Mouse (Mus musculus) ovary, postnatal 10 days (tissue): Measurements from ENCODE around the gene Prss58.

ENCODE experiments used
- DNase-seq: peaks from one replicate; pipeline ENCODE4 v3.0.0; 2022; ENCODE audit warnings: low spot score

The Prss58 gene

DNA sequence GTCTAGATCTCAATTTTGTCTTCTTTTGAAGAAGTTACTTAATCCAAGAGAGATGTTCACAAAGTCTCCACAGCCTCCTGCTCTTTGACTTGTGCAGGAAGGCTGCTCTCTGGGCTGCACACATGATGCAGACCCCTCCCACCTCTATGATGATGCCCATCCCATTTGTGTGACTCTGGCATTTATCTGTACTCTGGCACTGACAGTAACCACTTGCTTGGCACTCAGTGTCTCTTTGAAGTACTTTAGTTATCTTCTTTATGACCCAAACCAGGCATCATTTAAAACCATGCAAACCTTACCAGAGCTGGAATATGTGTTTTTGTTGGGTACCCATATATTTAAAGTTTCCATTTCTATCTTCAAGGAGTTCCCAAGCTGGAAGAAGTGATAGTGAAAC is at the start of gene Prss58:
Gene Prss58 (minus strand): TSS at position 101 of the 400 bp plus-strand sequence.
- no peak for DNase-seq

DNA sequence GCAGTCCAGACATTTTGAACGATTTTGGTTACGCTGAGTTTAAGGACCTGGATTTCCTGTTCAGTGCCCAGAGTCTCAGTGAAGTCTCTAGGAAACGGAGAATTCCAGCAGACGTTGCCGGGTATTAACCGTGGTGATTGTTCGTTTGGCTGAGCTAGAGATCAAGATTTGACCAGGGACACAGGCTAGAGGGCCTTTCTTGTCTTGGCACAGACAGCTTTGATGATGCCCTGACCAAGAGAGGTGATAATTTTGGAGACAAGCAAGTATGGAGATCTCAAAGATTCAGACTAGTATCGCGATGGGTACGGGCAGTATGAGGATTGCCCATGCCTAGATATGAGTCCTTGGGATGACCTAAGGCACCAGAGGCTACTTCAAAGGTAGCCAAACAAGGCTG is 40.3 kb upstream of the Prss58 start, which contains the start of gene 1700074P13Rik:
Gene 1700074P13Rik (minus strand): TSS at position 101 of the 400 bp plus-strand sequence.
- DNase-seq, result no peak

DNA sequence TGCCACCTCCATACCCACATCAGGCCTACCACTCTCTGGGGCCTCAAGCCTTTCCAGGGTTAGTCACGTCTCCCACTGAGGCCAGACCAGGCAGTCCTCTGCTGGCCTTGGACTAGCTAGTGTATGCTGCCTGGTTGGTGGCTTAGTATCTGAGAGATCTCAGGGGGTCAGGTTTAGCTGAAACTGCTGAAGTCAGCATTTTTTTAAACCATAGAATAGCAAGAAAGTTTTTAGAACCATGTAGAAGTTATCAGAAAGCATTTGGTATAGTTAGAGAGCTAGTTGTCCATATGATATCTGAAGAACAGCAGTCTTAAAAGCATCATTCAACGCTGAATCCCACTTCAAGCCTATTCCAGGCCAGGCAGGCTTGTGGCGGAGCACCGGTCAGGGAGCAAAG is 19.8 kb upstream of the Prss58 start:
- no peak for DNase-seq

DNA sequence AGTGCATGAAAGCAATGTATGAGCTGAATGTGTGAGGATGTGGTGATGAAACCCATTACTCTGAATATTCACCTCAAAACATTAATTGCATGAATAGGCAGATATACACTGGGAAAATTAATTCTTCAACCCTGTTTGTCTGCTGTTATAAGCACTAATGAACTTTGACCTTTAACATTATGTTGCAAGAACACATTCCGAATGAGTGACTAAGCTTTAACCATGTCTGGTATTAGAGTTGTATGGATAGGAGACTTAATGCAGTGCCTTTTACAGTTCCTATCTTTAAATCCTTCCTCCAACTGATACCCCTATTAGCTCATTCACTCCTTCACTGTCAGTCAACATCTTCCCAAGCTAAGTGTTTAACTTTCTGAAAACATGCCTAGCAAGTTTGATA is 5.5 kb downstream of the Prss58 start:
- DNase-seq, result no peak

DNA sequence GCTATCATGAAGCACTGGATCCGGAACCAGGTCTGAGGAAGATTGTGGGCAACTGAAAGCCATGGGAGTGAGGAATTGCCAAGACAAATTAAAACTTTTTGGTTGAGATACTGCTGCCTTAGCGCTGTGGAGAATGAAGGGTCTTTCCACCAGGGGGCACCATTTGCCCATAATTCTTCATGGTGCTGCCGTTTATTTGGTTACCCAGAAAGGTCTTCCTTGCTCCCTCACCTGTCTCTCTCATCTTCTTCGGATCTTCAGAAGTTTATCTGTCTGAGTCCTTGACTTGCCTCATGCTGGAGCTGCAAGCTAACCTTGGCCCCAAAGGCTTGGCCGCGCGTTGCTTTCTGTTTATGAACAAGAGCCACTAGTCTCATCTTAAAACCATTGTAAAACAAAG is 6.6 kb downstream of the Prss58 start:
- DNase-seq, result no peak

DNA sequence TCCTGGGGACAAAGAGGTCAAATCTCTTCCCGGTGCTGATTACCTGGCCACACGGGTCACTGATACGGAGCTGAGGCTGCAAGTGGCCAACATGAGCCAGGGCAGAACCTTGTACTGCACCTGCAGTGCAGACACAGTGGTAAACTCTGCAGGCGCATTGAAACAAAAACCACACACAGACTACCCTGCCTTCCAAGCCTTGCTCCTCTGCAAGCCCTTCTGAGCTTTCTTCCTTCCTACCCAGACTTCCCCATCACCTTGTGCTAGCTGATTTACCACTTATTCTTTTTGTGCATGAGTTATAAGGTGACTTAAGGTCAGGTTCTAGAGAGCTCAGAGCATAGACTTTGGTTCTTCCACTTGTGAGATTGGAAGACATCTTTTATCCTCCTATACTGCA is 8.4 kb downstream of the Prss58 start:
- DNase-seq, result no peak

DNA sequence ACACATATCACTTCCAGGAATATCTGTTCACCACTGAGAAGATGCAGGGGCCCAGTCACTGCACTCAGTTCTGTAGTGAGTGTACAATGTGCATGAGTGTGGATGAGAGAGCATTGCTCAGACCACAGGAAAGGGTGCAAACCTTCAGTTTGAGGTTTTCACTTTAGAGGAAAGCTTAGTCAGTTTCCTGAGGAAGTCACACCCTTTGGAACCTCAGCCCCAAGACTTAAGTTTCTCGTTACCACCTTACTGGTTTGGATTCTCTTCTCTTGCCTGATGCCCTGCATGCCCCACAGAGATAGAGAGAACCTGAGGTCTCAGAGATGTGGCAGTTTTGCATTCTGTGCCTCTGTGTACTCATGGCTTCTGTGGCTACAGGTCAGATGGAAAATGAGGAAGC is 9.2 kb downstream of the Prss58 start:
- DNase-seq, result no peak

DNA sequence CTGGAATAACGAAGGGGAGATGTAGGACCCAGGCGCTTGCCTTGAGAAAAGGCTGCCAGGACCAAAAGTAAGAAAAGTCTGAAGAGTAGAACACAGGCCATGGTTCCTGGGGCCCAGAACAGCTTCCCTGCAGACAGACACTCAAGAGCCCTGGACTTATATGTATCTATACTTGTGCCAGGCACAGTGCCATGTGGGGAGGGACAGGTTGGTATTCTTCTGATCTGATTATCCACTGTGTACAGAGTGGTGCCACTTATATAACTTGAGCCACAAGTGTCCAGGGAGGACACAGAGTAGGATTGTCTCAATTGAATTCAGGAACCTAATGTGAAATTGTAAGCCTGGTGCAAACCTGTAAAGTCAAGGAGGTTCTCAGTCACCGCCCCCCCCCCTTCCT is 12.8 kb downstream of the Prss58 start, which contains the start of gene Moxd2:
Gene Moxd2 (minus strand): TSS at position 101 of the 400 bp plus-strand sequence.
- DNase-seq, result no peak

DNA sequence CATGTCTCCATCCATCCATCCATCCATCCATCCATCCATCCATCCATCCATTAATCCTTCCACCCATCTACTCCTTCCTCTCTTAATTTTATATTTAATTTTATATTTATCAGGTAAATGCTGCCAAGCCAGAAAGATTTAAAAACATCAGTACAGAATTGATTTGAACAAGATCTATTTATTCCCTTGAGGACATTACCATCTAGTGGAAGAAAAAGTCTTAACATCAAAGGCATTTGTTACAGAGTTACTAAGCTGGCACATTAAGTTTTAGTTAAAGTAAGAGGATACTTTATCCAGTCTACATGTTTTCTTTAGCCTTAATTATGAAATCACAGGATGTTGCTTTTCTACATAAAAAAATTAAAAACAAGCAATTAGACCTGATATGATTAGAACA is 54.9 kb downstream of the Prss58 start:
- no peak for DNase-seq
